Mouse (Mus musculus) activated CD4-positive, CD25-positive, alpha-beta regulatory T cell, adult 4 months (primary cell): ENCODE results near the gene Tgfbr3l. TPM values are rescaled to one million over a fixed set of nuclear protein-coding genes. Genes with fewer than 3 reads are reported as not detected.

Source experiments
- ATAC-seq: one replicate; pipeline ENCODE4 v1.8.0; 2017
- polyA plus RNA-seq, 2 experiments: library from polyadenylated mRNA; unstranded; fragments of 100-300 nt; shearing (Covaris generic); gene quantifications; one replicate each; pipeline ENCODE4 v1.2.1; 2017

Gene Tgfbr3l
- 1 to 10 TPM; 3.5 to 6.8 TPM for polyA plus RNA-seq

DNA sequence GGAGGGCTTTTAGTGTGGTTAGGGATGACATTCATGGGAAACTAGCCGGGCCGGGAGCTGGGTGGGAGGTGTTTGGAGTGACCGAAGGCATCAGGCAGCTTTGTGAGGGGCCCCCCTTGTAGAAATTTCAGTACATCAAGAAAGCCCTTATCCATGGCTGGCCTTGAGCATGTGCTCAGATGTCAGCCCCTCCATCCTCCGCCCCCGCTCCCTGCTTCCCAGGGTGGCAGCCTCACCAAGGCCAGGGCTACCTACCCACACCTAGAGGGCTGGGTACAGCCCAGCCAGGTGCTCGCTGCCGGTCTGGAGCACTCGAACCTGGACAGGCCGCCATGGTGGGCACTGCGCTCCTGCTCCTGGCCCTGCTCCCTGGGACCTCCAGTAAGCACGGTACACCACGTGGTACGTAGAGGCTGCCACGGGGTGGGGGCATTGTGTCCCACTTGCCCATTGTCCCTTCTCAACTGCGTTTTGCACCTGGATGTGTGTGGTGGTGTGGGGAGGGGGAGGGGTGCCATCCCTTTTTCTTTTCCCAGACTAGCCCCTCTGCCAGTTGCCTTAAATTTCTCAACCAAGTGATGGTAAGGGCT is at the start of gene Tgfbr3l:
Gene Tgfbr3l, plus strand, starts transcription at position 264 of the 590 bp plus-strand sequence.
- ATAC-seq = no peak

DNA sequence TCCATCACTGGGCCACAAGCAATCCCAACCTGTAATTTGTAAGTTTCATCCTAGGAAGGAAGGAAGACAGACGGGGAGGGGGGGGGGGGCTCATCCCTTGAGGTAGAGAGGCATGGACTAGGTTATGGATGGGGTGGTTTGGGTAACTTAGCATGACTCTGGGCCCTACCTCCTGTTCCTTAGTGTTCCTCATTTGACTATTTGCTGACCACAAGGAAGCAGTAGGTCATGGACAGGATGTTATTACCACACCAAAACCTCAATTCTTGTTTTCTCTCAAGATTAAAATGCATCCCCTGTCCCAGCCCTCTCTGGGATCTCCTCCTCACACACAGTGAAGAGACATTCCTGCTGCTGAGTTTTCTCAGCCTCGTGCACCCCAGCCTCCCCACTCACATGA is 46.7 kb upstream of the Tgfbr3l start:
- no peak for ATAC-seq

DNA sequence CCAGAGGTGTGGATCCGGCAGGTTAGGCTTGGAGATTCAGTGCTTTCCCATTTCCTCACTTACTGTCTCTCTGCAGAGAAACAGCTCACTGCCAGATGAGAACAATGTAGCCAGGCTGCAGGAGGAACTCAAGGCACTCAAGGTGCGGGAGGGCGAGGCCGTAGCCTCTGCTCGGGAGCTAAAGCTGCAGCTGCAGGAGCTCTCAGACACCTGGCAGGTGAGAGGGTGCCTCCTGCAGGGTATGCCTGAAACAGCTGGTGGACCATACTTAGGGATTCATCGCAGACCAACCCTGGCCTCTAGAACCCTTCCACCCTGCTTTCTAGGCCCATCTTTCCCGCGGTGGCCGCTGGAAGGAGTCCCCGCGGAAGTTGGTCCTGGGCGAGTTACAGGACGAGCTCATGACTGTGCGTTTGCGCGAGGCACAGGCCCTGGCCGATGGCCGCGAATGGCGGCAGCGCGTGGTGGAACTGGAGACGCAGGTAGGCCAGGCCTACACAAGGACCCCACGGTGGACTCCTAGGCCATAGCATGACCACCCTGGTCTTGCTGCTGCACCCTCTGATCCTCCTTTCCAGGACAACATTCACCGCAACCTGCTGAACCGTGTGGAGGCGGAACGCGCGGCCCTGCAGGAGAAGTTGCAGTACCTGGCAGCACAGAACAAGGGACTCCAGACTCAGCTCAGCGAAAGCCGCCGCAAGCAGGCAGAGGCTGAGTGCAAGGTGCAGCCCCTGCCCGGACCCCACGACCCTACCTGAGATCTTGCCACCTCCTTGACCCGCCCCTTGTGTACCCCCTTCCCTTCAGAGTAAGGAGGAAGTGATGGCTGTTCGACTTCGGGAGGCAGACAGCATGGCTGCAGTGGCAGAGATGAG is 42.5 kb upstream of the Tgfbr3l start:
- ATAC-seq = no peak

DNA sequence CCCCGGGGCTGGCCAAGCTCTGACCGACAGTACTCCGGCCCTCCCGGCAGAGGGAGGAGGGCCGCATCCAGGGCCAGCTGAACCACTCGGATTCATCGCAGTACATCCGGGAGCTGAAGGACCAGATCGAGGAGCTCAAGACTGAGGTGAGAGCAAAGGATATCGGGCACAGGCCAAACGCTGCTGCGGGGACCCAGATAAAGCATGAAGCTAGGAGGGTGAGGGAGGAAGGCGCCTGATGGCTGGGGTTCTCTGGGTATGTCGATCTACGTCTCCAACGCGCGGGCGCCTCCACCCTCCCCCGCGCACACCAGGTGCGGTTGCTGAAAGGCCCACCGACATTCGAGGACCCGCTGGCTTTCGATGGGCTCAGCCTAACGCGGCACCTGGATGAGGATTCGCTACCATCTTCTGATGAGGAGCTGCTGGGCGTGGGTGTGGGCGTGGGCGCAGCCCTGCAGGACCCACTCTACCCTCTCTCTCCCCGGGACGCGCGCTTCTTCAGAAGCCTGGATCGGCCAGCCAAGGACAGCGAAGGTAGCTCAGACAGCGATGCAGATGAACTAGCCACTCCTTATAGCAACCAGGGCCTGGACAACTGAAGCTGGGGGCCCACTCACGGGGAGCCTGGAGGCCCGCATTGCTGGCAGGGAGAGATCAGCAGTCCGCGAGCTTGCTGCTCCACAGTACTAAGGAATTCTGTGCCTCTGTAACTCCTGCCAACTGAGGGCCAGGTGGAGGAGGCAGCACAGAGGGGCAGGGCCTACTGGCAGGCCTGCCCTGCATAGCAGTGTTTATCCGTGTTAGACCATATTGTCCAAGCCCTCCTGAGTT is 41.6 kb upstream of the Tgfbr3l start:
- no peak for ATAC-seq

DNA sequence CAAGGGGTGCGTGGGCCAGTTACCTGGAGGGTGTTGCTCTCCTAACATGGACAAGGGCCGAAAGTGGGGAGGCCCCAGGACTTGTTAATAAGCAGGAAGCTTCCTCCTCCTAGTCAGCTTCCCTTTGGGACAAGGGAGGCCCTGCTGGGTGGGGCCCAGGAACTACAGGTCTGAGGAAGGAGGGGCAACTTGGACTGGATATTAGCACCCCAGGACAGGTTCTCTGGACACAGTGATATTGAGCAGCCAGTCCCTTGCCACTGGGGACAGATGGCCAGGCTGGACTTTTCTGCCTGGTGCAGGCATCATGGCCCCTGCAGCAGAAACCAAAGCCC is 41.0 kb upstream of the Tgfbr3l start:
- no peak for ATAC-seq

DNA sequence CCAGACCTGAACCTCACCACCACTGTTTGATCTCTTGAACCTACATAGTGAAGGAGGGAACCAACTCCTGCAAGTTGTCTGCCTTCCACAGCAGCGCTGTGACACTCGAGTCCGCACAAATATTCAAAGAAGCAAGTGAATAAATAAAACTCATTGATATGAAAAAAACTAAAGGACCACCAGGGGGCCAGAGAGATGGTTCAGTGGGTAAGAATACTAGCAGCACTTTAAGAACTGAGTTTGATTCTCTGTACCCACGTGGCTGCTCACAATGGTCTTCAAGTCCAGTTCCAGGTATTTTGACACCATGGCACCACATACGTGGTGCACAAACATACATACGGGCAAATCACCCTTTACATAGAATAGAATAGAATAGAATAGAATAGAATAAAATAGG is 36.9 kb upstream of the Tgfbr3l start:
- no peak for ATAC-seq

DNA sequence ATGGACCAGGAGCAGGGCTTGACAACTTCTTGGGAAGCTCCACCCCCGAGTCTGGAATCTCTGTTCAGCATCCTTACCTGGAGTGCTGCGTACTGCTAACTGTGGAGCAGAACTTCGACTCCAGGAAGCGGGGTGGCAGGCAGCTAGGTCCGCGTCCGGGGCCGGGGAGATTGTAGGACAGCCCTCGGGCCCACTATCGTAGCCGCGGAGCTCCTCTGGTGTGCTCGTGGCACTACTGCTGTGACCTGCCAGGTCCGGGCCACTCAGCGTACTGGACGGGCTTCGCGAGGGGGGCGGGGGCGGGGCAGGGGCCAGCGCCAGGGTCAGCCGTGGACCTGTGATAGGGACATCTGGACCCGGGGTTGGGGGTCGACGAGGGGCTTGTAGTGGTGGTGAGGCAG is 35.2 kb upstream of the Tgfbr3l start:
- ATAC-seq = no peak

DNA sequence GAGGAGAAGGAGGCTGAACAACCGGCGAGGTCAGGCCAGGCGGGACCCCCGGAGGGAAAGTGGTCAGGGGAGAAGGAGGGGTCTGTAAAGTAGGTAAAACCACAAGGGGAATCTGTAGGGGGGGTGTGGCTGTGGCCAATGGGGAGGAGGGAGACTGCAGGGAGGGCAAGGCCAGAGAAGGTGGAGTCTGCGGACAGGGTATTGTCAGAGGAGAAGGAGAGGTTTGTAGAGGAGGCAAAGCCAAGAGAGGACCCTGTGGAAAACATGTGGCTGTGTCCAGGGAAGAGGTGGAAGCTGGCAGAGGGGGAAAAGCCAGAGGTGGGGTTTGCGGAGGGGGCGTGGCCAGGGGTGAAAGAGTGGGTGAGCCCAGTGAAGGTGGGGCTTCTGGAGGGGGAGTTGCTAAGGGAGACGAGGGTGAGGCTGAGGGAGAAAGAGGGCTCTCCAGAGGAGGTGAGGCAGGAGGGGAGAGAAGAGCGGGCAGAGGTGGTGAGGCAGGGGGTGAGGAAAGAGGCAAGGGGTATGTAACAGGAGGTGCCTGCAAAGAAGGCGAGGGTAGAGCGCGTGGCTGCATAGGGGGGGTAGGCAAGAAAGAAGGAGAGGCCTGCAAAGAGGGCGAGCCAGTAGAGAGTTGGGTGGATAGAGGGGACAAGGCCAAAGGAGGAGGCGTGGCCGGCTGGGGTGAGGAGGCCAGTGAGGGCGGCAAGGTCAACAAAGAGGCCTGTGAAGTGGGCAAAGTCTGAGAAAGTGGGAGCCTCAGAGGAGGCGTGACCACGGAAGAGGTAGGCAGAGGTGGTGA is 34.6 kb upstream of the Tgfbr3l start:
- peak; percentile 17 for ATAC-seq

DNA sequence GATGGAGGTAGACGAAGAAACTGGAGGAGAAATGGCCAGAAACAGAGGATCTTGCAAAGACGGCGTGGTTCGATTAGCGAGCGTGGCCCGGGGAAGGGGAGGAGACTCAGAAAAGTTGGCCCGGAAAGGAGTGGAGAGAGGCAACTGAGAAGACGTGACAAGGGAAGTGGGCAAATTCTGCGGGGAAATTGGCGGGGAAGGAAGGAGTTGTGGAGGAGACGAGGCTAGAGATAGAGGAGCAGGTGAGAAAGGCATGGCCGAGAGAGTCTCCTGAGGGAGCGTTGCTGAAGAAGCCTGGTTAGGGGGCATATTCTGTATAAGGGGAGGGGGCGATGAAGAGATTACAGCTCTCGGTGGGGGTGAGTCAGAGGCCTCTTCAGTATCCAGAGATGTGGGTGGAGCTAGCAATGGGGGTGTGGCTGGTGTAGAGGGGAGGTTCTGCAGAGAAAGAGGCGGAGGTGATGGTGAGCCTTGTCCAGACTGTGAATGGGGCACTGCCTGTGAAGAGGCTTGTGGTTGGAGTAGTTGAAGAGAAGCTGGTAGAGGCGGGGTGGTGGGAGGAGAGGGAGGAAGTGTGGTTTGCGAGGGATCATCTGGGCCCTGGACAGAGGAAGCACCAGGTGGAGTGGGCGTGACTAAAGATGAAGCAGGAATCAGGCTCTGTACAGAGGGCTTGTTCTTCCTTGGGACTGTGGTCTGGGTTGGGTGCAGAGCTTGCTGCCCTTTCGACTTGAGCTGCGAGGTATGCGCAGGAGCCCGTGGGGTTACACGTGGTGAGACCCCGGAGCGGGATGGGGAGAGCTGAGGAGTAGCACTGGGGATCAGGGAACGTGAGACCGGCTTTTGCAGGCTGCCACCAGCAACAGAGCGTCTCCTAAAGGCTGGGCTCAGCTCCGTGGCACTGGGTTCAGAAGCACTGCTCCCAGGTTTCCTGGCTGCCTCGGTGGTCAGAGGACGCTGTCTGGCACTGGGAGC is 33.7 kb upstream of the Tgfbr3l start:
- ATAC-seq = peak; percentile 70

DNA sequence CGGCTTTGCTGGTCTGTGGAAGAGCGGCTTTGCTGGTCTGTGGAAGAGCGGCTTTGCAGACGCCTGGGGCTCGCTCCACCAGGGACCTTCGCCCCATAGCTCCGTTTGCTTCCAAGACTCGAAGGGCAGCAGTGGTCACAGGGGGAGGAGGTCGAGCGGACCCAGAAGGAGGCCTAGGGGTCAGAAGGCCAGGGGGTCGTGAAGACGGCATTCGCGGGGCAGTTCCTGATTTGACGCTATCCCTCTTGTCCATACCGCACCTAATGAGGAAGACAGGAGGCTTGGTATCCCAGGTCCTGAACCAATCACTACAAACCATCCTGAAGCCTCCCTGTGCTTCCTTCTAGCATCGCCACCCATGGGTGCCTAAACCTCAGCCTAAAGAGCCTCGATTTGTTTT is 31.7 kb upstream of the Tgfbr3l start:
- ATAC-seq = no peak

DNA sequence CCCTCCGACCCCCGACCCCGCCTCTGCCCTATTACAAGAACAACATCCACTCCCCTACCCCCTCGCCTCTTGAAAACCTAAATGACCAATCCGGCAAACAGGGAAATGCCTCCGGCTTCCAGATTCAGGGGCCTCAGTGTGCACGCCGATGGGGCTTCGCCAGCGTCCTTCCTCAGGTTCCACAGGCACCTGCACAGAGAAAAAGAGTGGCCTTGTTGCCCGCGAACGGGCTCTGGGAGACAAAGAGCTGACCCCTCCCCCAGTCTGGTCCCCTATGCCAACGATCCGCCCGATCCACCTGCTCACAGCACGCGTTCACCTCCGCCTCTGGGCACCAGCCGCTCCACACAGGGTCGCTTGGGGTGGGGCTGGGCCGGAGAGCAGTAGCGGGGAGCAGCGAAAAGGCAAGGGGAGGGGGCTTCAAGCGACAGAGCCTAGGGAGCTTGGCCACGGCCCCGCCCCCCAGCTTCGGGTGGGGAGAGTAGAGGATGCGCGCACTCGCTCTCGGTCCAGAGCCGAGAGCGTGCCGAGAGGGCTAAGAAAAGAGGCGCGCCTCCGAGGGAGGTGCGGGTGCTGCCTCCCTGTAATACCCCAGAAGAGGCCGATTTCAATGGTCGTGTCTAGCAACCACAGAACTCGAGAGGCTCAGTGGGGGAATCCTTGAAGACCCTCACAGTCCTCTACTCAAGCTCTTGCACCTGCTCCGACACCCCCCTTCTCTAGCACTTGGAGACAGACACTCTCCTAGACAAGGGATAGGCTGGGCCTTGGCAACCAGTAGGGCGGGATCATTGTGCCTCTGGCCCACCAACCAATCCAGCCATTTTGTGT is 31.0 kb upstream of the Tgfbr3l start, which contains the start of gene Prr36:
Gene Prr36, minus strand, starts transcription at position 669 of the 831 bp plus-strand sequence.
- no peak for ATAC-seq

DNA sequence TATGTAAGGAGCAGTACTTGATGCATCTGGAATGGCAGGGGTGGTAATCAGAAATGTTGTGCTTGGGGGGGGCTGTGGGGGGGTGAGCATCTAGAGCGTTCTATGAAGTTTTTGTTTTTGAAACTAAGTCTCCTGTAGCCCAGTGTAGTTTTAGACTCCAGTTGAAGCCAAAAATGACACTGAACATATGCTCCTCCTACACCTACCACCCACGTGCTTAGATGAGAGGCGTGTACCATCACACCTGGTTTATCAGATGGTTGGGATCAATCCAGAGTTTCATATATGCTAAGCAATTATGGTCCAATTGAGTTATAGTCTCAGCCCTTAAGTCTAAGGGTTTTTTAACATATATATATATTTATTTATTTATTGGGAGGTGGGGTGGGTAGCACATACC is 28.4 kb upstream of the Tgfbr3l start:
- no peak for ATAC-seq

DNA sequence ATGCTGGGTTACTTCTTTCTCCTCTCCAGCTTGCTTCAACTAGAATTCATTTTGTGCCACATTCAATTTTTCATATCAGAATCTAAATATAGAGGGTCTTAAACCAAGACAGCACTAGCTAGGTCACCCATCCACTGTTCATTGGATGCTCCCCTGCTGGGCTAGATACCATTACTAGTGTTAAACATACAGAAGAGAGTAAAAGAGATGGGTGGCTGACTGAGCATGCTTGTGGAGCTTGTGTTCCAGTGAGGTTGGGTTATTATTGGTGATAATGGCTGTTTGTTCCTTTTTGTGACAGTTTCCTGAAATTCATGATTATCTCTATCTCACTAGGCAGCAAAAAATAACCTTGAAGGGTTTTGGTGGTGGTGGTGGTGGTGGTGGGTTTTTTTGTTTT is 26.0 kb upstream of the Tgfbr3l start:
- ATAC-seq = no peak

DNA sequence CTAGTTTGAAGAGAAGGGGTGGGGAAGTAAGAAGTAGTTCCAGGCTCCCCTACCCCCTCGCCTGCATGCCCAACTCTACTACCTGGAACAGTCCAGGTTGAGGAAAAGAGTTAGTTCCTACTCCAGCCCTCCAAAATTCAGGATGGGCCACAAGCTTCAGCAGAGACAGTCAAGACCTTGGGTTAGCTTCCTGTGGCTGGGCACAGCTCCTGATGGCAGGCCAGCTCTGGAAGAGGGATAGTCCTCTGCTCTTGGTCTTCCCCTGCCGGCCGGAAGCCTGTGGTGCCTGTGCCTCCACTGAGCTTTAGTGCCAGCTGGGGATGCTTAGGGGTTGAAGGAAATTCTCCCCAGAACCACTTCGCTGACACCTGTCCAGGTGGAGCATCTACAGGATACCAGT is 21.7 kb upstream of the Tgfbr3l start:
- ATAC-seq = no peak

DNA sequence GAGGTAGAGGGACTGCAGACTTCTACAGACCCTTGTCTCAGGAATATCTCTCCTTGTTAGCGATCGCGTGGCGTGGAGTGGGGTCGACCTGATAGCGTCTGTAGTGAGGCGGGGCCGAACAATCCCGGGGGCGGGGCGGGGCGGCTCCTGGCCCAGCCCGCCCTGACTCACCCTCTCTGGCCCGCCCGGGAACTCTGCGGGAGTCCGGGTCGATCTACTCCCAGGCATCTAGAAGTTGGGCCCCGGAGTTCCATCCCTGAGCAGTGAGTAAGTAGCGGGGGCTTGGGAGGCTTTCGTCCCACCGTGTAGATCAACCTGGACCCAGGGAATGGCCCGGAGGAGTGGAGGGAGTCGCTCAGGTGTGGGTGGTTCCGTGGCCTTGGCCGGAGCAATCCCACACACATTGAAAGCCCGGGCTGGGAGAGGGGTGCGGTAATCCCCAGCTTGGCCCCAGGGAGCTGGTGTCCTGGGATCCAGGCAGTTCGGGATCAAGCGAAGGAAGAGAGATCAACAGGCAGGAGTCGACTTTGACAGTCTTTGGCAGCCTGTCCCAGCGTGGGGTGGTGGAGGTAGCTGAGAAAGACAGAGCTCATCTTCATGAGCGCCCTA is 21.2 kb upstream of the Tgfbr3l start, which contains the start of gene Lrrc8e:
Gene Lrrc8e, plus strand, starts transcription at position 89 of the 609 bp plus-strand sequence.
- no peak for ATAC-seq

DNA sequence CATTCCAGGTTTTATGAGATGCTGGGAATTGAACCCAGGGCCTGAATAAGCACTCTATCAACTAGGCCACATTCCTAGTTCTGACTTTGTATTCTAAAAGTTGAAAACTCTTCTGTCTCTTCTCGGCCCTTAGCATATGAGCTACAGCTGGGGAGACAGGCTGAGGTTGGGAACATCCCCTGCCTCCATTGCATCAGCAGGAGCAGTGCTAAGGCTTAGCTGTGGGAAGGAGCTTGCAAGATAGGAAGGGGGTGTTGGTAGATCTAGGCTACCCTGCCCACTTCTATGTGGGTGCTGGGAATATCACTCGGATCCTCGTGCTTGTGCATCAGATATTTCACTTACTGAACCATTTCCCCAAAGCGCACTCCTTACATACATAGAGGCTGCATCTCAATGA is 20.1 kb upstream of the Tgfbr3l start:
- no peak for ATAC-seq

DNA sequence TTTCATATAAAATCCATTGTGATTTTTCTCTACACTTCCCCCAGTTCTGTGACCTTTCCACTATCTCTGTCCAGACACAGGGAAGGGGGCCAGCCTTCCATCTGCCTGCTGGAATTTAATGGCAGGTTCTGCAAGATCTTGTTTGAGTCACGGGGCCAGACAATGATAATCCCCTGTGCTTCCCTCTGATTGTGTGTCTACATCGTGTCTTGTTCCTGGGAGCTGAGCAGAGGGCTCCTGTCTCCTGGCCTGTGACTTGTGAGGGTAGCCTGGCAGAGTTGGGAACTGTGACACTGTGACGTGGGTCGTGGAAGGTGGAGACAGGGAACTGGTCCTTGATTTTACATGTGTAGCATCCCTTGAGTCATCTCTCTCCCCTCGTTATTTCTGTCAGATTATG is 18.2 kb upstream of the Tgfbr3l start:
- no peak for ATAC-seq

DNA sequence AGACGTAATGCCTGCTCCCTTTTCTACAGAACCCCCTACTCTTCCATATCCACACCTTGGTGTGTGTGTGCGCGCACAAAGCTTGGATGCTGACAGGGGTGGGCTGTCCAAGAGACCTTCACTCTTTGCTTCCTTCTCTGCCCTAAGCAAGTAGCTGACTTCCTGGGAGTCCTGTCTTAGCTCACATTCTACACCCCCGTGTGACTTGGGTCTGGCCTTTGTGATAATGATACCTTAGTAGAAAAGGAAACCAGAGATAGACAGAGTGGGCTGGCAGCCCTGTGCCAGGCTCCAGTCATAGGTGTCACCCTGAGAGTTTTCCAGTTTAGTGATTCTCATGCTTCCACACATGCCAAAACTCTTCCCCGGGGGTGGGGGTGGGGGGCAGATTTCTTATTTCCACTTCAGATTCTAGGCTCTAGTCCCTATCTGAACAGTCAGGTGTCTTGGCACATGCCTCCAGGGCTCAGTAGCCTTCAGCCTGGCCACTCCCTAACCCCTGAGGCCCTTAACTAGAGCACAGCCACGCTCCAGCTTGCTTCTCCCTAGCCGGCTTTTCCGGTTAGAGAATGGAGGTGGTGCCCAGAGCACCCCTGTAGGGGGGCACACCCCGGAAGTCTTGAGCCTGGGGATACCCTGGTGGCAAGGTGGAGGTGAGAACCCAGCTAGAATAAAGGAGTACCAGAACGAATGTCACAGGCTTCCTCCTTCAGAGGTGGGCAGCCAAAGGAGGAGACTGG is 17.2 kb upstream of the Tgfbr3l start:
- ATAC-seq = no peak

DNA sequence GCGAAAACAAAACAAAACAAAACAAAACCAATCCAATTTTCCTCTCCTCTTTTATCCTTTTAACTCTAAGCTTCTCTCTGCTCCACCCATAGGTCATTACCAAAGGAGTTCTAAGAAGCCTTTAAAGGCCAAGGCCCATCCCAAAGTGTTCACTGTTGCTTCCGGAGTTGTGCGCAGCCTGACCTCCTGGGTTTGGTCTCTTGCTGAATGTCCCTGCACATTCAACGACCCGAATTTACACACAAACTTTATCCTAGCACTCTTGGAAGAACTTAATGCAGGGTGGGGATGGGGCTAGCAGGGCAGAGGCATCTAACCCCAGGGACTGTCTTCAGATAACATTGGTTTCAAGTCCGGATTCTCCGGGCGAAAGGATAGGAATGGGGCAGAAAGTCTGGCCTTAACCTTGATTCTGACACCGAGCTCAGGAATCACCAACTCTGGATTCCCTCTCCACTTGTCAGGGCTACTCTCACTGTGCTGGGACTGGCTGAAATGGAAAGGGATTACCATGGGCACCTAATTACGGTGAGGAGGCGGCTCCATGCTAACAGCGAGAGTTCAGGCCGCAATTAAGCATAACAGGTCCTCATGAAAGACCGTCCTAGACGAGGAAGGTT is 10.1 kb upstream of the Tgfbr3l start:
- ATAC-seq = no peak
